Mouse (Mus musculus) regulatory T cell (primary cell): ENCODE results near the gene Lpcat3.
"Not testable (repeated sequence)": the region's sequence is repeated elsewhere in the genome, so short reads cannot be mapped to it uniquely, and the experiment has no call there.

Experiments
- in situ Hi-C: fragments of 300-600 bp; cut with MboI, MseI; formaldehyde crosslinking; loops from one replicate; pipeline ENCODE4 v1.15.1; 2025; ENCODE audit warnings: high pct_unique_total_duplicates

Gene Lpcat3

GRCm38 (mm10) chr6:124662477-124663423, at the start of gene Lpcat3:
Gene Lpcat3 (plus strand): TSS chr6:124663027.
- in situ Hi-C loops, result loop anchor here (5.0 kb wide), 1 partner anchor 35 kb away; no protein-coding TSS in a partner anchor

GRCm38 (mm10) chr6:124625612-124626011, 37.2 kb upstream of the Lpcat3 start:
- in situ Hi-C loops, result loop anchor here (5.0 kb wide), 2 partner anchors 68 to 93 kb away; no protein-coding TSS in a partner anchor

- in situ Hi-C loops, result loop anchor here (5.0 kb wide), 2 partner anchors 69 to 94 kb away; no protein-coding TSS in a partner anchor
Measured at GRCm38 (mm10) chr6:124626184-124626583, 36.6 kb upstream of the Lpcat3 start.

- in situ Hi-C loops, result no loop called here
Measured at GRCm38 (mm10) chr6:124630763-124631162, 32.1 kb upstream of the Lpcat3 start.

- in situ Hi-C loops, result not testable (repeated sequence)
Measured at GRCm38 (mm10) chr6:124635985-124636384, 26.8 kb upstream of the Lpcat3 start, which contains the start of gene C1s2. Gene C1s2 (minus strand): TSS chr6:124636085.

- in situ Hi-C loops, result not testable (repeated sequence)
Measured at GRCm38 (mm10) chr6:124636858-124637460, 25.9 kb upstream of the Lpcat3 start.

- in situ Hi-C loops, result no loop called here
Measured at GRCm38 (mm10) chr6:124640041-124640440, 22.8 kb upstream of the Lpcat3 start.

GRCm38 (mm10) chr6:124640997-124641396, 21.8 kb upstream of the Lpcat3 start:
- in situ Hi-C loops, result no loop called here

- in situ Hi-C loops, result no loop called here
Measured at GRCm38 (mm10) chr6:124646394-124646793, 16.4 kb upstream of the Lpcat3 start.

GRCm38 (mm10) chr6:124655893-124656292, 6.9 kb upstream of the Lpcat3 start:
- in situ Hi-C loops, result no loop called here

GRCm38 (mm10) chr6:124658067-124658466, 4.8 kb upstream of the Lpcat3 start:
- in situ Hi-C loops, result no loop called here

- in situ Hi-C loops, result loop anchor here (5.0 kb wide), 1 partner anchor 36 kb away; no protein-coding TSS in a partner anchor
Measured at GRCm38 (mm10) chr6:124661156-124661806, 1.5 kb upstream of the Lpcat3 start.

- in situ Hi-C loops, result loop anchor here (5.0 kb wide), 1 partner anchor 35 kb away; no protein-coding TSS in a partner anchor
Measured at GRCm38 (mm10) chr6:124661995-124662394, 832 bp upstream of the Lpcat3 start.

GRCm38 (mm10) chr6:124663424-124663795, 583 bp downstream of the Lpcat3 start:
- in situ Hi-C loops, result loop anchor here (5.0 kb wide), 1 partner anchor 34 kb away; no protein-coding TSS in a partner anchor

- in situ Hi-C loops, result loop anchor here (5.0 kb wide), 1 partner anchor 33 kb away; no protein-coding TSS in a partner anchor
Measured at GRCm38 (mm10) chr6:124664256-124664655, 1.4 kb downstream of the Lpcat3 start.

- in situ Hi-C loops, result no loop called here
Measured at GRCm38 (mm10) chr6:124665011-124665410, 2.2 kb downstream of the Lpcat3 start.

GRCm38 (mm10) chr6:124669234-124669859, 6.5 kb downstream of the Lpcat3 start:
- in situ Hi-C loops, result no loop called here

- in situ Hi-C loops, result loop anchor here (5.0 kb wide), 1 partner anchor 812 kb away; no protein-coding TSS in a partner anchor
Measured at GRCm38 (mm10) chr6:124670281-124670900, 7.6 kb downstream of the Lpcat3 start.

- in situ Hi-C loops, result loop anchor here (5.0 kb wide), 1 partner anchor 810 kb away; no protein-coding TSS in a partner anchor
Measured at GRCm38 (mm10) chr6:124672100-124672499, 9.3 kb downstream of the Lpcat3 start.

GRCm38 (mm10) chr6:124673619-124674018, 10.8 kb downstream of the Lpcat3 start:
- in situ Hi-C loops, result loop anchor here (5.0 kb wide), 1 partner anchor 809 kb away; no protein-coding TSS in a partner anchor
